Mouse (Mus musculus) liver, embryonic 14.5 days (tissue): ENCODE measurements around the gene Skp1a. TPM values are rescaled to one million over a fixed set of nuclear protein-coding genes. Genes with fewer than 3 reads are reported as not detected.

Source experiments
- ATAC-seq: fragments of 200-750 bp; cut with Nextera tagmentation; 2 replicates; pipeline ENCODE4 v1.8.0; 2017; ENCODE audit warnings: moderate number of reproducible peaks, mild to moderate bottlenecking, moderate library complexity; ENCODE audit not compliant: insufficient read depth
- DNase-seq, 3 experiments: peaks; one replicate each; pipeline ENCODE4 v3.0.0-alpha.2; 2012 to 2013; ENCODE audit warnings: low read depth in 3 of 3, low spot score in 3 of 3
- H3K27ac ChIP-seq: fragments of 300-500 bp; sonication (generic); 2 replicates; pipeline ENCODE4 v1.5.1; 2014; ENCODE audit warnings: moderate library complexity, mild to moderate bottlenecking, control low read depth, inconsistent platforms
- H3K27me3 ChIP-seq: fragments of 300-500 bp; sonication (generic); 2 replicates; pipeline ENCODE4 v1.6.1; 2014; ENCODE audit warnings: mild to moderate bottlenecking, low read length, moderate library complexity; ENCODE audit not compliant: control insufficient read depth, insufficient read depth
- H3K36me3 ChIP-seq: fragments of 300-500 bp; sonication (generic); replicated peaks from 2 replicates; pipeline ENCODE4 v1.6.1; 2014; ENCODE audit warnings: low read depth; ENCODE audit not compliant: control insufficient read depth, insufficient read depth
- H3K4me1 ChIP-seq, 2 experiments: fragments of 200-500 bp in 1 of 2; fragments of 300-500 bp in 1 of 2; sonication (generic) in 1 of 2; replicated peaks; 2 replicates each; pipeline ENCODE4 v1.6.1; 2012 to 2014; ENCODE audit warnings: antibody characterized with exemption in 1 of 2, inconsistent platforms in 1 of 2, low read length in 1 of 2; ENCODE audit not compliant: control insufficient read depth in 2 of 2, insufficient read depth in 2 of 2
- H3K4me2 ChIP-seq: fragments of 300-500 bp; sonication (generic); 2 replicates; pipeline ENCODE4 v1.6.1; 2014; ENCODE audit warnings: low read depth, mild to moderate bottlenecking, control low read depth, moderate library complexity
- H3K4me3 ChIP-seq, 2 experiments: fragments of 200-500 bp in 1 of 2; fragments of 300-500 bp in 1 of 2; sonication (generic) in 1 of 2; 2 replicates each; pipeline ENCODE4 v1.5.1; 2012 to 2014; ENCODE audit warnings: low read depth in 2 of 2, low read length in 2 of 2, mild to moderate bottlenecking in 2 of 2, control low read depth in 1 of 2, inconsistent platforms in 1 of 2, moderate library complexity in 1 of 2; ENCODE audit not compliant: insufficient read depth in 1 of 2
- H3K9ac ChIP-seq: fragments of 300-500 bp; sonication (generic); replicated peaks from 2 replicates; pipeline ENCODE4 v1.6.1; 2014; ENCODE audit warnings: mild to moderate bottlenecking, control low read depth, moderate library complexity
- H3K9me3 ChIP-seq: fragments of 300-500 bp; sonication (generic); 2 replicates; pipeline ENCODE4 v1.6.1; 2016; ENCODE audit warnings: low read length, mixed read lengths; ENCODE audit not compliant: control insufficient read depth
- CTCF ChIP-seq: IDR thresholded peaks from 2 replicates; pipeline ENCODE4 v1.5.1; 2016; ENCODE audit warnings: antibody characterized with exemption, low read depth, control low read depth
- EP300 ChIP-seq: IDR thresholded peaks from 2 replicates; pipeline ENCODE4 v1.6.1; 2016; ENCODE audit warnings: antibody characterized with exemption, low read depth
- WGBS: fragments of 180-500 bp; shearing (Covaris S2); extraction: QIAGEN DNeasy Blood & Tissue Kit; methylation state at CpG from one replicate; pipeline ENCODE4 v1.1.7; 2014; ENCODE audit not compliant: insufficient replicate concordance; 5-methylcytosine and 5-hydroxymethylcytosine counted together
- polyA plus RNA-seq, 2 experiments: library from polyadenylated mRNA; depleted of rRNA in 1 of 2; stranded (reverse) in 1 of 2; unstranded in 1 of 2; fragments of >200 nt; fragmentation: Nextera tagmentation in 1 of 2; extraction: Ambion mirVana in 1 of 2; gene quantifications; 2 replicates each; pipeline versions ENCODE4 v1.2.1 to v1.2.3; 2012 to 2014

Skp1a gene
- polyA plus RNA-seq, 2 experiments, result 55.6 to 285 TPM

DNA sequence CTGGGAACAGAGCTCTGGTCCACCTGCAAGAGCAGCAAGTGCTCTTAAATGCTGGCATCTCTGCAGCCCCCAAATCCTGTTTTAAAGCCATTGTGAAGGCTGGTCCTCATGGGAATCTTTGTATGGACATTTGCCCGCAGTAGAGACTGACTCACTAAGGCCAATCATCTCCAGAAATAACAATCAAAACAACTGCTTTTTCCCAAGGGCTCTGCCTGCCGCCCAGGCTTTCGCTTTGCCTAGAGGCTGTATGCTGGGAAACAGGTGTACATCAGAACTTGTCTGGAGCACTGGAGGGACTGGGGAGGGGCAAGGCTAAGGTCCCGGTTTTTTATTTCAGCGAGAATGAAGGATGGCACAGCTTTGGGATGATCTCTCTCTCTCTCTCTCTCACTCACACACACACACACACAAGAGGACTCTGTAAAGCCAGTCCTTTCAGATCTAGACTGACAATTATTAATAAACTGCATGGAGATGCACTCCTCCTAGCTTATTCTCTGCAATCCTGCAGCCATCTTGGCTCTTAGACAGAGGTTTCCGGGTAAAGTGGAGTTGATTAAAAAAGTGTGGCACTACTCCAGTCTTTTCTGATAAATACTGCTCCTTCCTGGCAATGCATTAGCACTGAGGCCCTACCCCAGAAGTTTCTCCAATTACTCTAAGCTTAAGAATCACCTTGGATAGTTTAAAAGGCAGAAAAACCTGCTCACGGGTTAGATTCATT, 2.9 kb upstream of the Skp1a start:
- peaks cover 6 to 11% of the 10 kb centered on the region in 2 experiments; a peak in 3 of 4 replicates for H3K4me1 ChIP-seq
- no peak for DNase-seq
- H3K27ac ChIP-seq, result no peak overlapping the region
- H3K9me3 ChIP-seq, result no peaks in the 10 kb centered on the region
- 73% methylated on average over 7 of the region's 7 CpGs for WGBS
- H3K4me3 ChIP-seq, result no peak overlapping the region
- no peak overlapping the region for H3K4me2 ChIP-seq
- ATAC-seq, result no peak
- no peak for TF ChIP-seq EP300
- TF ChIP-seq CTCF, result no peak
- H3K9ac ChIP-seq, result no peak overlapping the region
- H3K36me3 ChIP-seq, result no peaks in the 10 kb centered on the region
- no peaks in the 10 kb centered on the region; the same call in 1 of the 2 replicates for H3K27me3 ChIP-seq

DNA sequence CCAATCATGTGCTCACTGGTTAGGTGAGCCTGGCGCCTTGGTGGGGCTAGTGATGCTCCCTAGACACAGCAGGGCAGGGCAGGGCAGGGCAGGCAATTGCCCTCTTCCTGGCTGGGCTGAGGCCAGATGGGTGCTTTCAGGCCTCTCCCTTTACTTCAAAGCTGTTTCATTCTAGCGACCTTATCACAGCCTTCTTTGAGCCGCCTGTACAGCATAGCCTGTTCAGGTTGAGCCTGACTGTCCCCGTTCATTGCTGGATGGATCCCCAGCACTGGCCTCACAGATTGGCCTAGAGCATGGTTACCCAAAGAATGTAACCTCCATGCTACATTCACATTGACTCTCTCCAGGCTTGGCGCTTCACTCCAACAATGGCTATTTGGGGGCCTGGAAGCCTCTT, 1.1 kb upstream of the Skp1a start:
- H3K36me3 ChIP-seq, result no peaks in the 10 kb centered on the region
- no peaks in the 10 kb centered on the region for H3K27me3 ChIP-seq
- TF ChIP-seq CTCF (no peak), EP300 (no peak)
- H3K4me3 ChIP-seq, result peak overlapping the region; percentile 74 to 96; a peak in 3 of 4 replicates
- H3K4me2 ChIP-seq, result peak overlapping the region; percentile 92
- DNase-seq (no peak), ATAC-seq (no peak)
- no peak overlapping the region for H3K27ac ChIP-seq
- no peaks in the 10 kb centered on the region for H3K9me3 ChIP-seq
- peaks cover 10 to 18% of the 10 kb centered on the region in 2 experiments for H3K4me1 ChIP-seq
- 43% methylated on average over 5 of the region's 5 CpGs for WGBS
- peak overlapping the region; percentile 100 for H3K9ac ChIP-seq

DNA sequence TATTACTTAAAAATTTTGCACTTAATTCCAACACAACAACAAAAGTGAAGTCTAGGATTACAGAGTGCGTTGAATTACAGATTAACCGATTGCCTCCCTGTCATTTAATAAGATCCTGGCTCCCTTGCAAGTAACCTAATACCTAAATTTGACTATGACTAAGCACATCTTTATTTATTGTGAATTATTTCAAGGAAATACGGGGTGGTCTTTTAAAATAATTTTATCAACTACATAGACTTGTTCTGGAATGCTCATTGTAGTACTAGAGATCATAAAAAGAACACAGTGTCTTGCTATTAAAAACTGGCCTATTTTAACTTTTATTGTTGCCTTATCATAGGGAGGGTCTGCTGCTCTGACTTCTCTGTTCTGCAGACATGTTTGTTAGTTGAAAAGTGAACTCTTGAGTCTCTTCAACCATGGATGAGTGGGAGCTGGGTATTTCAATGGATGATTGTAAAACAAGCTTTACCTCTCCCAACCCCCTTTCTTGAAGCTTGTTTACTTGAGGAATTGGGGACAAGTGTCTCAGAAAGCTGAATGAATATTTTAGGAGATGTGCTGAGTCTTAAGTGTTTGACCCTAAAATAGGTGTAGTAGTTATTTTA, 1.4 kb downstream of the Skp1a start:
- peak overlapping the region; percentile 51 to 96 for H3K4me3 ChIP-seq
- peaks cover 10 to 18% of the 10 kb centered on the region in 2 experiments for H3K4me1 ChIP-seq
- H3K36me3 ChIP-seq, result peaks cover 9% of the 10 kb centered on the region
- ATAC-seq (no peak), DNase-seq (no peak)
- H3K4me2 ChIP-seq, result peak overlapping the region; percentile 92
- WGBS, result 26% methylated on average over 3 of the region's 3 CpGs
- TF ChIP-seq CTCF (no peak), EP300 (no peak)
- H3K9ac ChIP-seq, result peak overlapping the region; percentile 100
- no peaks in the 10 kb centered on the region for H3K9me3 ChIP-seq
- H3K27me3 ChIP-seq, result no peaks in the 10 kb centered on the region
- H3K27ac ChIP-seq, result no peak overlapping the region

DNA sequence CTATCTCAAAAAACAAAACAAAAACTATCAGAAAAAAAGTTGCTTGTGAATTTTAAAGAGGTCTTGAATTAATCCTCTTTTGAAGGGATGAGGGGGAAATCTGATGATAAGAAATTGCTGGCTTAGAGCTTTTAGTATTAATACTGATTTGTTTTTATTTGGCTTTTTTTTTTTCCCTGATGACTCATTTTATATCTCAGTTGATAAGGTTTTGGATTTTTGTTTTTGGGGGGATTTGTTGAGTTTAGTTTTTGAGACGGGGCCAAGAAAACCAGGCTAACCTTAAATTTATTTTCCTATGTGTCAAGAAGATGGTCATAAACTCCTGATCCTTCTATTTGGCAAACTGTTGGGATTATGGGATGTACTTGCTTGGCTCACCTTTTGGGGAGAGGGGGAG, 2.1 kb downstream of the Skp1a start:
- peak overlapping the region; percentile 100 for H3K9ac ChIP-seq
- WGBS, result 86% methylated on average over 1 of the region's 1 CpGs
- H3K27ac ChIP-seq, result no peak overlapping the region
- peak overlapping the region; percentile 92 for H3K4me2 ChIP-seq
- no peak for DNase-seq
- H3K27me3 ChIP-seq, result no peaks in the 10 kb centered on the region
- TF ChIP-seq EP300 (no peak), CTCF (no peak)
- peaks cover 14% of the 10 kb centered on the region for H3K36me3 ChIP-seq
- no peak for ATAC-seq
- H3K4me3 ChIP-seq, result peak overlapping the region in 1 of 2 experiments; percentile 96; a peak in 2 of 4 replicates
- H3K9me3 ChIP-seq, result no peaks in the 10 kb centered on the region
- H3K4me1 ChIP-seq, result peaks cover 10 to 18% of the 10 kb centered on the region in 2 experiments

DNA sequence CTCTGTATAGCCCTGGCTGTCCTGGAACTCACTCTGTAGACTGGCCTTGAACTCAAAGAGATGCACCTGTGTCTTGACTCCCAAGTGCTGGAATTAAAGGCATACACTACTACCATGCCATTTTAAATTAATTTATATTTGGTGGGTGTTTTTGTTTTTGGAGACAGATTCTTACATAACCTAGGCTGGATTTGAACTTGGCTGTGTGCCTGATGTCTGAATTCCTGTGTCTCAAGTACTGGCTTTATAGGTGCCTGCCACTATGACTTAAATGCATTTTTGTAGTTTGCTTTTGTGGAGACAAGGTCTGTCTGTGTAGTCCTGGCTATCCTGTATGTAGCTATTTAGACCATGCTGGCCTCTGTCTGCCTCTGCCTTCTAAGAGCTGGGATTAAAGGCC, 2.7 kb downstream of the Skp1a start:
- TF ChIP-seq EP300 (no peak), CTCF (no peak)
- H3K4me1 ChIP-seq, result peaks cover 10 to 18% of the 10 kb centered on the region in 2 experiments

More for the DNA sequence above, 2.7 kb downstream of the Skp1a start:
- H3K9me3 ChIP-seq, result no peaks in the 10 kb centered on the region
- peak overlapping the region; percentile 9; the same call in 1 of the 2 replicates for H3K9ac ChIP-seq
- no peaks in the 10 kb centered on the region for H3K27me3 ChIP-seq
- no peak for ATAC-seq
- H3K4me2 ChIP-seq, result peak overlapping the region; percentile 92; the same call in 1 of the 2 replicates
- peaks cover 16% of the 10 kb centered on the region for H3K36me3 ChIP-seq
- H3K27ac ChIP-seq, result no peak overlapping the region
- no peak for DNase-seq
- no peak overlapping the region for H3K4me3 ChIP-seq
